Mouse (Mus musculus) hindbrain, postnatal 0 days (tissue): Measurements from ENCODE around the gene Adam12. TPM values are rescaled to one million over a fixed set of nuclear protein-coding genes. Genes with fewer than 3 reads are reported as not detected.

Experiments
- ATAC-seq: fragments of 200-750 bp; cut with Nextera tagmentation; 2 replicates; pipeline ENCODE4 v1.8.0; 2017; ENCODE audit warnings: mild to moderate bottlenecking, moderate TSS enrichment, moderate library complexity
- DNase-seq: peaks from one replicate; pipeline ENCODE4 v3.0.0-alpha.2; 2015; ENCODE audit warnings: low spot score
- H3K27ac ChIP-seq: fragments of 300-500 bp; sonication (generic); 2 replicates; pipeline ENCODE4 v1.5.1; 2014; ENCODE audit warnings: mild to moderate bottlenecking
- H3K27me3 ChIP-seq: fragments of 300-500 bp; sonication (generic); 2 replicates; pipeline ENCODE4 v1.6.1; 2014; ENCODE audit warnings: low read length, mixed read lengths; ENCODE audit not compliant: insufficient read depth
- H3K36me3 ChIP-seq: fragments of 300-500 bp; sonication (generic); 2 replicates; pipeline ENCODE4 v1.6.1; 2014; ENCODE audit warnings: low read length, mixed read lengths; ENCODE audit not compliant: insufficient read depth
- H3K4me1 ChIP-seq: fragments of 300-500 bp; sonication (generic); 2 replicates; pipeline ENCODE4 v1.6.1; 2014; ENCODE audit warnings: antibody characterized with exemption, low read length, mixed read lengths; ENCODE audit not compliant: insufficient read depth
- H3K4me2 ChIP-seq: fragments of 300-500 bp; sonication (generic); 2 replicates; pipeline ENCODE4 v1.6.1; 2014; ENCODE audit warnings: low read depth, mild to moderate bottlenecking, low read length, moderate library complexity, mixed read lengths
- H3K4me3 ChIP-seq: fragments of 300-500 bp; sonication (generic); 2 replicates; pipeline ENCODE4 v1.5.1; 2014; ENCODE audit warnings: low read length
- H3K9ac ChIP-seq: fragments of 300-500 bp; sonication (generic); replicated peaks from 2 replicates; pipeline ENCODE4 v1.6.1; 2014; ENCODE audit warnings: mild to moderate bottlenecking, low read length, moderate library complexity, mixed read lengths
- H3K9me3 ChIP-seq: fragments of 300-500 bp; sonication (generic); 2 replicates; pipeline ENCODE4 v1.6.1; 2016; ENCODE audit warnings: low read length, mixed read lengths
- CTCF ChIP-seq: IDR thresholded peaks from 2 replicates; pipeline ENCODE4 v1.5.1; 2016; ENCODE audit warnings: antibody characterized with exemption, control low read depth, low read depth
- whole genome bisulfite sequencing: fragments of 180-500 bp; shearing (Covaris S2); extraction: QIAGEN DNeasy Blood & Tissue Kit; methylation state at CpG from one replicate; pipeline ENCODE4 v1.1.7; 2014; 5-methylcytosine and 5-hydroxymethylcytosine counted together
- polyA plus RNA-seq: library from polyadenylated mRNA; unstranded; fragments of >200 nt; fragmentation: Nextera tagmentation; extraction: Ambion mirVana; gene quantifications from 2 replicates; pipeline ENCODE4 v1.2.1, GENCODE M21; 2015
- total RNA-seq: library from RNA; depleted of rRNA; stranded (reverse); fragments of >200 nt; gene quantifications from 2 replicates; pipeline ENCODE4 v1.2.3, GENCODE M21; 2014; rRNA removed

Adam12 gene
- total RNA-seq (12.3 and 24.1 TPM in 2 replicates), polyA plus RNA-seq (3.5 and 4.0 TPM in 2 replicates)

DNA sequence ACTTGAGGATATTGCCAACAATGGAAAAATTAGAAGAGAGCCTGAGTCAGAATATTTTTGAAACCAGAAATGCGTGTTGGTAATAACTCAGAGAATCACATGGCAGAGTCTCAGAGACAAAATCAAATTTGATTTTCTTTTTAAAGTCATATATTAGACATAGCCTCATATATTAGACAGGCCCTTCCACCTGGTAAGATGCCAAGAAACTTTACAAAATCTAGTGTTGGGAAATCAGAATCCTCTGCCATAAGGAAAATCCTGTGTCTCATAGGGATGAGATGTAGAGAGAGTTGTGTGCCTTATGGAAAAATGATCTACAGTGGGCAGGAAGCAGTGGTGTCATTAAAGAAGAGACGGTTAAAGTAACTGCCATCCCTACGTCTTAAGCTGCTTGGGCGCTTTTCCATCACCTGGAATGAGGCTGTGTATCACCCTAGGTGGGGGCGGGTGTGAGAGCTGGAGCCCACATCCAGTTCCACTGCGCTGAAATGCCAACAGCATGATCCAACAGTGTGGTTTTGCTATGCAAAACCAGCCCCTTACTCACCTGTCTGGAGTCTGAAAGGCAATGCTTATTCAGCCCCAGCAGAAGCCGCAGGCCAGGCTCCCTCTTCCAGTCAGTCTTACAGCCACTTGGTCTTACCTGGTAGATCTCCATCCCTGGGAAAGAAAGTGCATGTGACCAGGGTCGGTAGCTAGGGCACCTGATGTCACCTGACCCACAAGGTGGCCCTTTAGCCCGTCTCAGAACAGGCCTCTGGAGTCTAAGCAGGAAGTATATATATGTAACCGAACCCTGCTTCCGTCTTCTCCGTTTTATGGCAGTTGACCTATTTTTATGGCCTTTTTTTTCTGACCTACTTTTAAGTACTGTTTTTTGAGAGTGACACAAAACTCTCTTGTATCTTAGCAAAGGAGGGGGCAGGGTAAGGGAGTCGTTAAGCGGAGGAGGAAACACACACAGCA is at the start of gene Adam12:
Gene Adam12, minus strand, starts transcription at position 769 of the 969 bp plus-strand sequence.
- no peak within 1 kb of the TSS for H3K9ac ChIP-seq
- H3K4me2 ChIP-seq: no peak within 1 kb of the TSS
- no peak for ATAC-seq
- TF ChIP-seq CTCF: no peak
- no peak within 1 kb of the TSS for H3K4me3 ChIP-seq
- no peak for DNase-seq
- H3K27ac ChIP-seq: no peak within 1 kb of the TSS
- peaks cover 5% of the 10 kb centered on the region; the same call in 1 of the 2 replicates for H3K4me1 ChIP-seq
- no peaks in the 10 kb centered on the region for H3K36me3 ChIP-seq
- no peaks in the 10 kb centered on the region for H3K27me3 ChIP-seq
- 76% methylated on average over 14 of the region's 14 CpGs for WGBS
- H3K9me3 ChIP-seq: no peaks in the 10 kb centered on the region

DNA sequence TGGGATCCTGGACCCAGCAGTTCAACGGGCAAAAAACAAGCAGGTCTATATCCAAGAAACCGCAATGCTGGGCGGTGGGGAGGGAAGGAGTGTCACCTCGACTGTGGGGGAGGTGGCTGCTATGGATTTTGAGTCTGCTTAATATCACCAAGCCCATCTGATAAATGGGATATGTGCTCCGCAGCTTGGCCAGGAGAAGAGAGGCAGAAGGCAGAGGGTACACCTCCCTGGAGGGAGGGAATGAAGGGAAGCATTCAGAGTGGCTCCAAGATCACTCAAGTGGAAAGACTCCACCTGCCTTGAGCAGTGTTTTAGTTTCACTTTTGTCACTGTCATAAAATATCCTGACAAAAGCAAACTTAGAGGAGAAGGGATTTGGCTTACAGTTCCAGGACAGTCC is 41.0 kb upstream of the Adam12 start:
- Histone ChIP-seq H3K4me1 (no peaks in the 10 kb centered on the region), H3K36me3 (no peaks in the 10 kb centered on the region), H3K4me2 (no peak overlapping the region), H3K9ac (no peak overlapping the region), H3K4me3 (no peak overlapping the region), H3K27ac (no peak overlapping the region), H3K27me3 (no peaks in the 10 kb centered on the region), H3K9me3 (no peaks in the 10 kb centered on the region)
- no peak for ATAC-seq
- no peak for TF ChIP-seq CTCF
- DNase-seq: no peak
- WGBS: 74% methylated on average over 5 of the region's 5 CpGs

DNA sequence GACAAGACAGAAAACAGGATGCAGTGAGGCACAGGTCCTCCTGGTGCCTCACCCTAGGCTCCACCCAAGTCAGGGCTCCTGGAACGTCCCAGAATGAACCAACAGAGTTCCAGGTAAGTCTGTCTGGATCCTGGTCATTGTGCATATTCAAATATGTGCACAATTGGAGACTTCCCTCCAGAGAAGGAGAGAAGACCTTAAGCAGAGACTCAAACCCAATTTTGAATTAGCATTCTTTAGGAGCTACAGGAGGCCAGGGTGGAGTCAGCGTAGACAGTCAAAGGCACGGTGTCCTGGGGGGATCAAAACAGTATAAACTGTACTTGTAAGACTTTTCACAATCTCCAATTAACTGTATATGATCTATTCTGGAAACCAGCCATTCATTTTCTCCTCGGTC is 40.5 kb upstream of the Adam12 start:
- no peak overlapping the region for H3K9ac ChIP-seq
- TF ChIP-seq CTCF: no peak
- H3K4me1 ChIP-seq: no peaks in the 10 kb centered on the region
- 69% methylated on average over 4 of the region's 4 CpGs for WGBS
- H3K4me3 ChIP-seq: no peak overlapping the region
- H3K36me3 ChIP-seq: no peaks in the 10 kb centered on the region
- no peaks in the 10 kb centered on the region for H3K9me3 ChIP-seq
- H3K4me2 ChIP-seq: no peak overlapping the region
- ATAC-seq (no peak), DNase-seq (no peak)
- H3K27ac ChIP-seq: no peak overlapping the region
- no peaks in the 10 kb centered on the region for H3K27me3 ChIP-seq

DNA sequence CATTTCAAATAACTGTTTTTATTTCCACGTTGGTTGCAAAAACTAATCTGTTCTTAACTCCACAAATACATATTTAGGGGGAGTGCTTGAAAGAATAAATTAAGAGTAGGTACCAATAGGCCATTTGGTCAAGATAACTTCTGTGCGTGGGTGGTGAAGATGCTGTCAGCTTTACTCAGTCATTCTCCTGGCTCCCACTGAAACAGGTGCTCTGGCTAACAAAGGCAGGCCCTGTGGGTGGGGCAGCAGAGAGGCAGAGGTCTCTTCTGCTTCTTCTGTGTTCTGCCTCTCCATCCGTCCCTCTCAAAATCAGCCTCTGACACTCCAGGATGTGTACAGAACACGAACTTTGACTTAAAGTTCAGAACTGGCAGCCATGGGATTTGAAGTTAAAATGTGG is 33.8 kb upstream of the Adam12 start:
- no peak for TF ChIP-seq CTCF
- no peak overlapping the region for H3K9ac ChIP-seq
- no peak overlapping the region for H3K4me3 ChIP-seq
- 82% methylated on average over 4 of the region's 4 CpGs for WGBS
- no peaks in the 10 kb centered on the region for H3K9me3 ChIP-seq
- no peaks in the 10 kb centered on the region for H3K36me3 ChIP-seq
- ATAC-seq (no peak), DNase-seq (no peak)
- H3K4me1 ChIP-seq: no peaks in the 10 kb centered on the region
- no peak overlapping the region for H3K4me2 ChIP-seq
- no peak overlapping the region for H3K27ac ChIP-seq
- H3K27me3 ChIP-seq: no peaks in the 10 kb centered on the region

DNA sequence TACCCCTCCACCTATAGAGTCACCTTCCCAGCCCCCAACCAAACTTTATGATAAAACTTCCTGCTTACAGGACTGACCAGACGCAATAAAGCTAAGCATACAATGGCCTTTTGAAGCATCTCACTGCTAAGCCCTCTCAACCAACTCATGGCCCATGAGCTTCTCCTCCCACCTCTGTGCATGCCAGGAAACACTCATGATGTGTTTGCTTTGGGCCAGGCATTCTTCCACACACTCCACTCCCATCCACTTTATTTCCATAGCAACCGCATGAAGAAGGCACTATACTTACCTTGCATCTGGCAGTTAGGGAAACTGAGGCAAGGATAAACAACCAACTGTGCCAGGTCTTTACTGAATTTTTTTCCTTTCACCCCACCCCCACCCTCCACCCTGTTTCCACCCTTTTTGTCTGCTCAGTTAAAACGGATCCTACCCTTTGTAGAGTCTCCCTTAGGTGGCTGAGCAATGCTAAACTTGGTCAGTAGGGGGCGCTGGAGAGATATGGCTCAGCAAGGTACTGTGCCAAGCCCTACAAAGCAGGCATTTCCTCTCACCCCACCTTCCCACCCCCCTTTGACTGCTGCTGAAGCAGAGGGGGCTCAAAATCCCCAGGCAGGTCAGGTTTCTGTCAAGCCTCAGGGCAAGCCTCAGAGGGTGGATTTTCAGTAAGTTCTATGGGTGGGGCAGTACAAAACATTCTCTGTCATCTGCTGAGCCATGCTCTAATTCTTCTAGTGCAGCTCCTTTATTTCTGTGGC is 31.4 kb upstream of the Adam12 start:
- Histone ChIP-seq H3K27ac (no peak overlapping the region), H3K27me3 (no peaks in the 10 kb centered on the region), H3K36me3 (no peaks in the 10 kb centered on the region), H3K9ac (no peak overlapping the region), H3K4me3 (no peak overlapping the region), H3K4me1 (no peaks in the 10 kb centered on the region), H3K4me2 (no peak overlapping the region), H3K9me3 (no peaks in the 10 kb centered on the region)
- DNase-seq (peak; percentile 64), ATAC-seq (no peak)
- TF ChIP-seq CTCF: peak; percentile 74
- WGBS: 44% methylated on average over 4 of the region's 4 CpGs

DNA sequence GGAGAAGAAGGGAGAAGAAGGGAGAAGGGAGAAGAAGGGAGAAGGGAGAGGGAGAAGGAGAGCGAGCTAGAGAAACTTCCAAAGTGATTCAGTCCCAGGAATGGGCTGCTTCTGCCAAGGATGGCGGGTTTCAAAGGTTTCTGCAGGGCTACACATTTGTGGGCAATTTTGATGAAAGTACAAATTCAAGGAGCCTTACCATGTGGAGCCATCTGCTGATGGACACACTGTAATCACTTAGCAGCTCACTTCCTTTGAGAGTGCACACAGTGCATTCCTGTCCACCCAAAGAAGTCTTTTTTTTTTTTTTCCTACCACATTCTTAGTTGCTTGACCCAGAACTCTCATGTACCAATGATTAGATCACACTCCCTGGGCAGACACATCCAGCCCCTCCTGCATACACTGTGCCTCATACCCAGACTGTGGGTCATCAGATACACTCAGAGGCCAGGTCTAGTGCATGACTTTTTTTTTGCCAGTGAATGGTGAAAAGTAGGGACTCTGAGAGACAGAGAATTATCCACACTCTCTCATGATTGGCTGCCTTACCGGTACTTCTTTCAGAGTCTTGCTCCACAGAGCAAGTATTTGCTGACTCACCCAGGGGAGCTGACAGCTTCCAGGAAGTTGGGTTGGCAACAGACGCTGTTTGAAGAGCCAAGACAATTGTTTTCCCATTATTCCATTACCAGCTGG is 29.2 kb upstream of the Adam12 start:
- no peaks in the 10 kb centered on the region for H3K9me3 ChIP-seq
- TF ChIP-seq CTCF: no peak
- no peak overlapping the region for H3K27ac ChIP-seq
- ATAC-seq (no peak), DNase-seq (peak; percentile 33)
- no peaks in the 10 kb centered on the region for H3K27me3 ChIP-seq
- no peak overlapping the region for H3K9ac ChIP-seq
- no peak overlapping the region for H3K4me2 ChIP-seq
- no peak overlapping the region for H3K4me3 ChIP-seq
- H3K4me1 ChIP-seq: no peaks in the 10 kb centered on the region
- 44% methylated on average over 4 of the region's 4 CpGs for WGBS
- H3K36me3 ChIP-seq: no peaks in the 10 kb centered on the region
